Comparison of ENCODE assay signal across 27 mouse cellular contexts in genomic region chr7:26738940-26739339, GRCm38 (mm10). TPM values are rescaled to one million over a fixed set of nuclear protein-coding genes. Genes with fewer than 3 reads are reported as not detected.
DNase-seq lines count a peak whose midpoint lies in the region; ATAC-seq and TF ChIP-seq lines count a peak whose summit lies in the region.
"Had no signal": no experiment of that assay in that cellular context is flagged by ENCODE, and none has a peak within 500 bp of the region (broad histone marks: within the 10 kb centered on the region; RNA-seq: fewer than 3 reads in every experiment).

No protein-coding gene starts in this region.

- H3K4me3 ChIP-seq in kidney, adult 2 months (ENCODE audit: insufficient read depth, low read depth, low read length) = no peak overlapping the region
- no peak overlapping the region for H3K4me3 ChIP-seq in lung, embryonic 14.5 days (ENCODE audit: low read depth, low read length)
- no peak overlapping the region for H3K4me3 ChIP-seq in midbrain, embryonic 15.5 days
- H3K4me3 ChIP-seq: embryonic facial prominence, embryonic 15.5 days; heart, embryonic 12.5 days; hindbrain, embryonic 10.5 days; limb, embryonic 12.5 days; megakaryocyte, embryonic 14.5 days; midbrain, embryonic 13.5 days had no signal

- TF ChIP-seq POLR2A in kidney, adult 2 months (IDR thresholded peaks at IDR 0.05; ENCODE audit: low read depth, low read length) = no peak

- H3K4me1 ChIP-seq in kidney, adult 2 months (ENCODE audit: control insufficient read depth, insufficient read depth, low read length) = no peaks in the 10 kb centered on the region
- H3K4me1 ChIP-seq in lung, embryonic 14.5 days (ENCODE audit: insufficient read depth) = no peaks in the 10 kb centered on the region
- H3K4me1 ChIP-seq in midbrain, embryonic 15.5 days = no peaks in the 10 kb centered on the region
- H3K4me1 ChIP-seq: embryonic facial prominence, embryonic 15.5 days; heart, embryonic 12.5 days; hindbrain, embryonic 10.5 days; limb, embryonic 12.5 days; megakaryocyte, embryonic 14.5 days; midbrain, embryonic 13.5 days had no signal

- H3K36me3 ChIP-seq in kidney, adult 2 months (ENCODE audit: control insufficient read depth, insufficient read depth, low read length) = no peaks in the 10 kb centered on the region
- no peaks in the 10 kb centered on the region for H3K36me3 ChIP-seq in lung, embryonic 14.5 days (ENCODE audit: insufficient read depth)
- no peaks in the 10 kb centered on the region for H3K36me3 ChIP-seq in midbrain, embryonic 15.5 days (replicated peaks)
- H3K36me3 ChIP-seq: embryonic facial prominence, embryonic 15.5 days; heart, embryonic 12.5 days; hindbrain, embryonic 10.5 days; limb, embryonic 12.5 days; midbrain, embryonic 13.5 days had no signal

- peak; percentile 20; the same call in 1 of the 2 replicates for TF ChIP-seq CTCF in kidney, adult 2 months (conservative IDR thresholded peaks at IDR 0.05; ENCODE audit: insufficient read depth, insufficient read length, low read depth, low read length)
- TF ChIP-seq CTCF in lung, embryonic 14.5 days (IDR thresholded peaks at IDR 0.05; ENCODE audit: low read depth) = no peak; the same call in 1 of the 2 replicates

- no peak overlapping the region for H3K4me2 ChIP-seq in lung, embryonic 14.5 days
- H3K4me2 ChIP-seq in midbrain, embryonic 15.5 days = no peak overlapping the region
- H3K4me2 ChIP-seq: embryonic facial prominence, embryonic 15.5 days; heart, embryonic 12.5 days; limb, embryonic 12.5 days; midbrain, embryonic 13.5 days had no signal

- ATAC-seq in lung, embryonic 14.5 days (ENCODE audit: insufficient read depth) = no peak
- no peak for ATAC-seq in midbrain, embryonic 15.5 days (replicated peaks)
- ATAC-seq: forebrain, embryonic 16.5 days; hindbrain, embryonic 16.5 days; intestine, embryonic 16.5 days; midbrain, embryonic 13.5 days had no signal

- H3K9ac ChIP-seq in lung, embryonic 14.5 days = no peak overlapping the region
- H3K9ac ChIP-seq in midbrain, embryonic 15.5 days = no peak overlapping the region
- H3K9ac ChIP-seq: embryonic facial prominence, embryonic 15.5 days; heart, embryonic 12.5 days; limb, embryonic 12.5 days; liver, embryonic 14.5 days; midbrain, embryonic 13.5 days had no signal

- H3K27me3 ChIP-seq in kidney, adult 2 months (replicated peaks; ENCODE audit: control insufficient read depth, insufficient read depth, low read length) = no peaks in the 10 kb centered on the region
- no peaks in the 10 kb centered on the region for H3K27me3 ChIP-seq in lung, embryonic 14.5 days (ENCODE audit: insufficient read depth, low read length)
- H3K27me3 ChIP-seq in midbrain, embryonic 15.5 days (replicated peaks) = no peaks in the 10 kb centered on the region
- H3K27me3 ChIP-seq: embryonic facial prominence, embryonic 15.5 days; heart, embryonic 12.5 days; limb, embryonic 12.5 days; megakaryocyte, embryonic 14.5 days; midbrain, embryonic 13.5 days had no signal

- H3K27ac ChIP-seq in kidney, adult 2 months (ENCODE audit: insufficient read depth, low read depth, low read length) = no peak overlapping the region
- no peak overlapping the region for H3K27ac ChIP-seq in lung, embryonic 14.5 days (ENCODE audit: low read depth)
- H3K27ac ChIP-seq in midbrain, embryonic 15.5 days = no peak overlapping the region
- H3K27ac ChIP-seq: embryonic facial prominence, embryonic 15.5 days; hindbrain, embryonic 10.5 days; limb, embryonic 12.5 days; liver, embryonic 14.5 days; midbrain, embryonic 13.5 days had no signal

- DNase-seq in kidney, adult 2 months = peak; percentile 11
- DNase-seq in kidney, postnatal 14 days = no peak
- DNase-seq in lung, embryonic 14.5 days = peak; percentile 8
- DNase-seq in lung, postnatal 14 days = no peak
- peak; percentile 51 for DNase-seq in ES-CJ7 (ENCODE audit: low read depth, low spot score)
- peak; percentile 5 for DNase-seq in adipocyte (ENCODE audit: low spot score)
- DNase-seq: adrenal gland, postnatal 14 days; cerebellum, adult 9-10 months; gastrocnemius, postnatal 10 days; heart, adult 11 months; heart, postnatal 10 days; lung, postnatal 10 days; right cerebral cortex, postnatal 14 days had no signal

- no peaks in the 10 kb centered on the region for H3K9me3 ChIP-seq in lung, embryonic 14.5 days (ENCODE audit: low read depth, low read length)
- no peaks in the 10 kb centered on the region for H3K9me3 ChIP-seq in midbrain, embryonic 15.5 days
- H3K9me3 ChIP-seq: embryonic facial prominence, embryonic 15.5 days; heart, embryonic 12.5 days; hindbrain, embryonic 10.5 days; midbrain, embryonic 13.5 days had no signal

RNA-seq across cellular contexts. Expression of gene Cyp2b19, which starts 18.0 kb away (rescaled TPM):
- polyA plus RNA-seq in kidney, adult 2 months (2012; rRNA removed) = not detected in 2 replicates
- polyA plus RNA-seq in lung, embryonic 14.5 days (2014; fragmentation: Nextera tagmentation; extraction: Ambion mirVana) = 0.08 TPM in 1 of 2 replicates, not detected in the other
- polyA plus RNA-seq in midbrain, embryonic 15.5 days (2015; fragmentation: Nextera tagmentation; extraction: Ambion mirVana) = 0.79 and 1.1 TPM in 2 replicates
- polyA plus RNA-seq: heart, embryonic 12.5 days; intestine, embryonic 16.5 days; kidney, embryonic 16.5 days; limb, embryonic 12.5 days; liver, embryonic 14.5 days; neural tube, embryonic 11.5 days had no signal

RNA-seq across cellular contexts. Expression of gene Cyp2b23, which starts 52.7 kb away (rescaled TPM):
- polyA plus RNA-seq in kidney, adult 2 months (2012; rRNA removed) = 0.18 and 0.20 TPM in 2 replicates
- polyA plus RNA-seq in lung, embryonic 14.5 days (2014; fragmentation: Nextera tagmentation; extraction: Ambion mirVana) = not detected in 2 replicates
- polyA plus RNA-seq in midbrain, embryonic 15.5 days (2015; fragmentation: Nextera tagmentation; extraction: Ambion mirVana) = not detected in 2 replicates
- polyA plus RNA-seq: embryonic facial prominence, embryonic 15.5 days; forebrain, embryonic 16.5 days; heart, embryonic 12.5 days; hindbrain, embryonic 10.5 days; hindbrain, embryonic 16.5 days; intestine, embryonic 16.5 days; kidney, embryonic 16.5 days; limb, embryonic 12.5 days; liver, embryonic 14.5 days; midbrain, embryonic 13.5 days; neural tube, embryonic 11.5 days; thymus, postnatal 0 days had no signal

Comparison
In these comparisons a context has a peak if more than half of its experiments do, and no peak if none do; other contexts are left out.
1. DNase-seq: peak in kidney, adult 2 months (single experiment), lung, embryonic 14.5 days (single experiment), ES-CJ7 (single experiment) and adipocyte (single experiment); none in kidney, postnatal 14 days (single experiment) and lung, postnatal 14 days (single experiment).